Mouse (Mus musculus) erythroblast, adult 5-6 weeks (primary cell): ENCODE data around the gene Ssbp3. TPM values are rescaled to one million over a fixed set of nuclear protein-coding genes. Genes with fewer than 3 reads are reported as not detected.
A peak's percentile ranks its signal among the peaks of the same experiment; 100 is the strongest.

ENCODE experiments used
- ATAC-seq: replicated peaks from 2 replicates; pipeline ENCODE4 v1.8.0; 2016; ENCODE audit warnings: moderate number of reproducible peaks, mild to moderate bottlenecking, moderate TSS enrichment, inconsistent platforms; ENCODE audit not compliant: poor library complexity, low FRiP score, severe bottlenecking
- total RNA-seq, 2 experiments: library from RNA; stranded (forward) in 1 of 2; stranded (reverse) in 1 of 2; fragments of 150-400 nt in 1 of 2; fragments of 200-764, 138-1000 nt in 1 of 2; gene quantifications; 2 replicates each; pipeline versions ENCODE4 v1.2.3 to v1.2.4; 2015 to 2017; ENCODE audit warnings: low replicate concordance in 2 of 2

Ssbp3 gene
- total RNA-seq, 2 experiments from 2014 or later, result 49.8 to 55.9 TPM

DNA sequence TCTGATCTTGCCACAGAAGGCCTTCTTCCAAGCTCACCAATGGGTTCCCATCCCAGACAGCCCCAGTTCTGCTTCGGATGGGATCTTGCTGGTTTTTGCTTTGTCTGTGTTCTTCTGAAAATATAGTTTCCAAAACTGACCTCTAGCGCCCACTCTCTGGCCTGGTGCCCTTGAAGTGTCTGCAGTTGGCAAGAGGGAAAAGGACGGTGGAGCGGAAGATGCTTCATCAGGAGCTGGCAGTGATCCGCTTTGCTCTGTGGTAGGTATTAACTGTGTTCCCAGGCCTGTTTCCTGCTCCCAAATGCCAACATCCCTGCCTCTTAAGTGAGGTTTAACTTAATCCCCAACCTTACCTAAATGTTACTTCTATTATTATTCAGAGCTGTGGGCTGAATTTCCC is 43.3 kb downstream of the Ssbp3 start:
- no peak for ATAC-seq

DNA sequence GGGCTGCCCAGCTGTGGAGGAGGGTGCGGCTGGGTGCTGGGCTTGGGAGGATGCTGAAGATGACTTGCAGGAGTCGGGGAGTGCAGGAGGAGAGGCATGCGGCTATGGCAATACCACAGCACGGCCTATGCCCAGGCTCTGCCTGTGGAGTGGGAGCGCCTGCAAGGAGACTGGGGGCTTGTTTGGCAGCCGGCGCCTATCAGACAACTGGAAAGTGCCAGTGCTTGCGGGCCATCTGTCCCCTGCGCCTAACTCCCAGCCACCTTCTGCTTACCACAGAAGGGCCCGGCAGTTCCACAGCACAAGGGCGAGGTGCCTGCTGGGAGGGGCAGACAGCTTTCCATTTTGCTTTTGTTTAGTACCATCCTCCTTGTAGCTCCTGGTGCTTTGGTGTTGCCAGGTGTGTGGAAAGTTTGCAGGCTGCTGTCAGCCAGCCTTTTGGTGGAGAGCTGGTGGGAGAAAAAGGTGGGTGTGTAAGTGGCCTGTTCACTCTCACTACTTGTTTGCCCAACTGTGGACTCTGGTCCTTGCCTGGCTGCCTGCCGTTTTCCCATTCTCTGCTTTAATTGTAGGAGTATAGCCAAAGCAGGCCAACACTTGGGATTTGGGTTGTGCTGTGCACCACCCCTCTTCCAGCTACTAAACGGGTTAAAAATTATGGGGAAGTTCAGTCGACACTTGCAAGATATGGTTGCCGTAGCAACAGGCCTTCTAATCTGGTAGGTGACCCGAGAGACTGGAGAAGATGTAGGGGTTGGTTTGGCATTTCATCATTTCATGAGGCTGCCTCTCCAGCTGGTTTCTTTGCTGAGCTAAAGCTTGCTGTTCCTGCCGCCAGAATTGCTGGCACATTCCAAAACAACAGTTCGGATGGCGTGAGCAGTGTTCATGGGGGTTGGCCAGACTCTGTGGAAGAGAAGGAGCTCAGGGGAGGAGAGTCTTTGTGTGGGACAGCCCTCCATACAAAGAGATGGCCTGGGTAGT is 45.5 kb downstream of the Ssbp3 start:
- ATAC-seq, result peak; percentile 71

DNA sequence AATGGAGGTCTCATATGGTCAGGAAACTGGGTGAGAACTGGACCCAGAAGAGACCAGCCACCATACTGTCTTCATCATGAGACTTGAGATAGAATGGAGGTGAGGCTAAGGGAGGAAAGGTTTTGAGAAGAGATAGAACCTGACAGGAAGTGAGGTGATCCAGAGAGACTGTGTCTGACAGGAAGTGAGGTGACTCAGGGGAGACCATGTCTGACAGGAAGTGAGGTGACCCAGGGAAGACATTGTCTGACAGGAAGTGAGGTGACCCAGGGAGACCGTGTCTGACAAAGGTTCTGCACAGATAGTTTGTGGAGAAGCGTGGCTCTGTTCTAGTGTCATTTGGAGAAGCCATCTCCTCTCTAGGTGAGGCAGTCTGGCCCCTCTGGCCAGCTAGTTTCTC is 47.6 kb downstream of the Ssbp3 start:
- no peak for ATAC-seq

DNA sequence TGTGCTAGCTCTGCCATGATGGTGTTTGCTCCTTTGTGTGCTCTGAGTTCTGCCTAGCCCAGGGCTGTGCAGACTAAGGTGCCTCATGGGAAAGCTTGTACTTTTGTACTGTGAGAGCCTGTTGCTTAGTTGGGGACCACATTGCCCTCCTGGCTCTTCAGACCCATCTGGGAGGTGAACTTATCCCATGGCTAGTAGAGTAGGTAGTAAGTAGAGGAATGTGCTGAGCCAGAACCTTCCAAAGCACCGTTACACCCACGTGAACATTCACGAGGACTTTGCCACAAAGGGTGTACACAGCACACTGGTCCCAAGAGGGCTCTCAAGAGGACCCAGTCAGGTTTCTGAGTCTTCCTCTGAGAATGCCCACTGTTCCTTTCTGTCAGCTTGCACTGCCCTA is 48.1 kb downstream of the Ssbp3 start:
- ATAC-seq, result no peak

DNA sequence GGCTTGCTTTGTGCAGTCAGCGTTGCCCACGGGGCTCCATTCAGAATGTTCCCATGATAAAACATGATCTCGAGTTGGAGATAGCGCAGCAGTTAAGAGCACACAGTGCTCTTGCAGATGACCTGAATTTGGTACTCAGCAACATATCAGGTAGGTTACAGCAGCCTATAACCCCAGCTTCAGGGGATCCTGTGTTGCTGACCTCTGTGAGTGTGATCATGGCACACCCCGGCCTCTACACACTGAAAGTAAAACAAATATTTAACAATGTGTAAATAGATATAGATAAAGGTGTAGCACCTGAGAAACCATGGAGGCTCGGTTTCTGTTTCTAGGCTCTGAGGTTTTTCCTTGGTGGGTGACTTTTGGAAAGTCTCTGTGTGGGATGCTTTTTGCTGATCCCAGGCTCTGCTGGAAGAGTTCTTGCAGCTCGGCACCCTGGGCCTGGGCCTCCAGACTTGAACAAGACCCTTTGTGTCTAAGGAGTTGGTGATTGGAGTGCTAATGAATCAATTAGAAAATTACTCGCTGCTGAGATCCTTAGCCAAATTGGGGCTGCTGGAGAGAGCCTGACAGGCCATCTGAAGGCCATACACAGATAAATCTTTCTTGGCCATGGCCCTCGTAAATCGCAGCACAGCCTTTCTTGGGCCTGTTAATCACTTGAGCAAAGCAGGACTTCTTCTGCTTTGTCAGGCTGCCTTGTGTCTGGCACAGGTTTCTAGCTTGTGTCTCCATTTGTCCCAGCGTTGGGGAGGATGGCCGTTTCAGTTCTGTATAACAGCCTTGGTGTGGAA is 49.2 kb downstream of the Ssbp3 start:
- no peak for ATAC-seq

DNA sequence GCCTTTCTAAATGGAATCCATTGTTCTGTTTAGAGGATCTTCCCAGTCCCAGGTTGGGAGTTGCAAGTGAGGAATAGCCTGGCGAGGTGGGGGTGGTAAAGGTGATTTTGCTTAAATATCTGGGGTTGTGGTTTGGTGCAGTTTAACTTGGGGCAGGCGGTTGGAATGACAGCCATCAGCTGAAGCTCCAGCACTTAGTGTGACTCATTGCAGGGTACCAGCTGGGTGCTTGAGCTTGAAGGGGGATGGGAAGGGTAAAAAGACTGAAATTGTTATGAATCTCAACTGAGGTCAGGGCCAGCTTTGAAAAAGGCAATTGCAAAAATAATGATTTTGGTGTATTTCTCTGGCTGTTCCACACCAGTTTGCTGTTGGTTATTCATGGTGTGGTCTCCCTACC is 50.0 kb downstream of the Ssbp3 start:
- no peak for ATAC-seq

DNA sequence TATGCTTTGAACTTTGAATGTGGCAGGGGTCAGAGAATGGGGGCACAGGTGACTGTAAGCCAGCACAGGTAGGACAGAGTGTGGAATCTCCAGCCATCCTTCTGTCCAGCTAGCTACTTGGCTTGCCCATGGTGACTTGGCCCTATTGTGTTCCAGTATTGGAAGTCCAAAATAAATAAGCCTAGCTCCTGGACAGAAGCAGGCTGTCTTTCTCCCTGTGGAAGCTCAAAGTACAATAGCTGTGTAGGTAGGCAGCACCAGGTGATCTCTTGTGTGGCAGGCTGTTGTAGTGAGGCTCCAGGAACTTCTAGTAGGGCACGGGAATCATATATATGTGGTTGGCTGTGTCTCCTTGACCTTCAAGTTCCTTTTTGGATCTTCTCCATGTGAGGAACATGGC is 50.8 kb downstream of the Ssbp3 start:
- ATAC-seq, result no peak

DNA sequence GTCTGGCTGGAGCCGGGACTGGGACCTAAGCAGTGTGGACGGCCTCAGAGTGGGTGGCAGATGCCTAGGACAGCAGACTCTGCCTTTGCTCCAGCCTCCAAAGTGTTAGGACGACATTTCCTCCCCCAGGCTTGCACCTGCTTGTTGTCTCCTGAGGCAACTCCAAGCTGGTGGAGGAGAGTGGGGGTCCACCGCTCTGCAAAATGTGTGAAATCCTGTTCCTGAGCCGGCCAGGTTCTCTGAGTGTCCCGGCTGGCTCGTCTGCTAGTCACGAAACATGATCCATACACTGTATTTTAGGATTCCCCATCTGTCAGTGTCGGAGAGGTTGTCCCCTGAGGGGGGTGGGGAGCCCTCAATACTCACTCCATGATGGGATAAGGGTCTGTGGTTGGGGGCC is 53.9 kb downstream of the Ssbp3 start:
- ATAC-seq, result no peak

DNA sequence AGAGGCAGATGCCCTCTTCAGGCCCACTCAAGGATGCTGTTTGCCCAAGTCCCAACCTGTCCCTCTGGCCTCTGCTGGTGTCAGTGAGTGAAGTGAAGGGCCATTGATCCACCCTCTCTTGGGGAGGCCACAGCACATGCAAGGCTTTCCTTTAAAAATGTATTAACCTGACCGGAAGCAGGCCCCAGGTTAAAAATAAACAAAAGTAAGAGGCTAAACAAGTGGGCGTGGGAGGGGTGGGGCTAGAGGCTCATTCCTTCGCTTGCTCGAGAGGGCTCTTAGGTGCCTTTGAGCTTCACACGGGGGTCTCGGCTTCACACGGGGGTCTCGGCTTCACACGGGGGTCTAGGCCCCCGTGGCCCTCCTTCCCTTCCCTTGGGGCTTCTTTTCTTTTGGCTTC is 54.5 kb downstream of the Ssbp3 start:
- no peak for ATAC-seq

DNA sequence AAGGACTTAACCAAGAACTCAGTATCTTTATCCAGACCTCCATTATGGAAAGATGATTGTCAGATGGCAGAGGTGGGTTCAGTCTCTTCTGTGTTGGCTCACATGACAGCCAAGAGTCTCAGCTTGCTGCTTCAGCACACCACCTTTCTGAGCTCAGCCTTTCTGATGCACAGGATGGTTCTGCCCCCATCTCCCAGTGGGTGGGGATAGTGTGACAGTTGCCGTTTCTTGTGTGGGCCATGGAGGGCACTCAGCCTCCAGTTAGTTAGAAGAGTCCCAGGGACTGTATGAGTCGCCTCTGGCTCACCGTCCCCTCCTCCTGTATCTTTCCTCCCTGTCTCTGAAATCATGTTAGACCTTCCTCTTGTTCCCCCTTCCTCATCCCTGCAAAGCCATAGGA is 55.9 kb downstream of the Ssbp3 start:
- ATAC-seq, result no peak

DNA sequence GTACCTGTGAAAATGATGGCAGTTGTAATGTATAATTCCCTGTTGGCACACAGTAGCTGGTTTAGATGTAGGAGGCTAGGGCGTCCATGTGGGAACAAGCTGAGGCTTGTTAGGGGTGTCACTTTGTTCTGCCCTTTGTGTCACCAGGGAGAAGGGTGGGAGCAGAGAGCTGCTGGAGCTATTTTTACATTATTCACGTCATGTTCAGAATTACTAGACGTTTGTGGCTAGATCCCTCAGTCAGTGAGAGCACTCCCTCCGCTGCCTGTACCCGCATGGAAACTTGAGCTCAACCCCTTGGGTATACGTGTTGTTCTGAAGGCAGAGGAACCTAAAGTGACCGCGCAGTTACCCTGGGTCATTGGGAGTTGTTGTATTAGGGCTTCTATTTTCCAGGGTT is 58.4 kb downstream of the Ssbp3 start:
- no peak for ATAC-seq

DNA sequence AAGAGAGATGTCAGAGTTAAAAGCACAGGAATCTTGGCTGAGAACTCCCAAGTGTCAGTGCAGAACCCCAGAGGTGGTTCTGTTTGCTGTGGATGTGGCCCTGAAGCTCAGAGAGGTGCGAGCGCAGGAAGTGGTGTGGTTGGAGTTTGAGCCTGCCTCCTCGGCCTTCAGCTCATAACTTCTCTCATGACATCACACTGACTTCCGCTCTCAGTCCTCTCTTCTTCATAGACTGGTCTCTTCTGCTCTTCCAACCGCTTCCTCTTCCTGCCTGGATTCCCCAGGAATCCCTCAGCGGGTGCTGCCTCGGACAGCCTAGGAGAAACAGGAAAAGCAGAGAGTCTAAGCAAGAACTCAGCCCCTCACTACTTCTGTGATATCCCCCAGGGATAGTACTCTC is 60.3 kb downstream of the Ssbp3 start:
- no peak for ATAC-seq

DNA sequence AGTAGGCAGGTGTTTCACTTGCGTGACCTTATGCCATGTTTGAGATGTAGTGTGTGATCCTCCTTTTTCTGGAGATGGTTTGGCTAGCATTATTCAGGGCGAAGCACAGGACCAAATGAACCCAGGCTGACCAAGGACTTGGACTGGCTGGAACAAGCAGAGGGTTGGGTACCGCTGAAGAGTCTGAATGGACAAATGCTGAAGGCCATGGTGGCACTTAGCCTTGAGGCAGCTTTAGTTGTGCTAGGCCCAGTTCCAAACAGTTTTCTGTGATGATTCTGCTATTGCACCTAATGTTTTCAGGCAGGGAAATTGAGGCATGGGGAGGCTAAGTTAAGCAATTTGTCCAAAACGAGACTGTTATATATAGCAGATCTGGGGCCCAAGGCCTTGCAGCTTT is 61.6 kb downstream of the Ssbp3 start:
- ATAC-seq, result no peak

DNA sequence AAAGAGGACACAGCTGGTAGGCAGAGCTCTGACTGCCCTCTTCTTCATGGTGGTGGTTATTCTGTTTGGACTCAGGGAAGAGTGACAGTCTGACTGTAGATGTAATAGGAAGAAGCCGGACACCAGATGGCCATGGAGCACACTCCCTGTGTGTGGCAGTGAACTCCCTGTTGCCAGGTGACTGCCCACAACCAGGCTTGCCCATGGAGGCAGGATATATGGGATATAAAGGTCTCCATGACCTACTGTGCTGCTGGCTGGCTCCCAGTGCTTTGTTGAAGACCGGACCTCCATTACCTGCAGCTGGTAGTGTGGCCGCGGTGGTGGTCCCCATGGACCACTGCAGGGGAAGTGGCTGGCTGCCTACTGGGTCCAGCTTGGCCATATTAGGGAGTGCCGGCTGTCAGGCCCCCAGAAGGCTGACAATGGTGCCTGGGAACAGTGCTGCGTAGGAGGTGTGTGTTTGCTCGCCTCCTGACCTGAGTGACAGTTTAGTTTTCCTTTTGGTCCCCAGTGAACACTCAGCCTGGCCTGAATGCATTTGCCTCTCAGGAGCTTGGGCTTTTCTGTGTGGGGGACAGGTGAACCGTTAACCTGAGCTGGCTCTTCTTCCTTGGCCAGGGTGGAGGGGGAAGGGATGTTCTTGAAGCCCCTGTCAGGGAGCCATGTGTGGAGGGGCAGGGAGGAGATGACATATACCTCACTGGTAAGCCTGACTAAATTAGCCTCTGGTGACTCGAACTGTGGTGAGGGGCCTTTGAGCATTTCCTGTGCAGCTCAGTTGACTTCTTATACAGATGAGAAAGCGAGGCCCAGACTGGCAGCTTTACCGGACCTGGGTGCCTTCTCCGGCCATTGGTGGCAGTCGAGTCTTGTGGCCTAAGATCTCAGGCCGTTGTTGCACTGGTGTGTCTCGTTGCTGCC is 62.2 kb downstream of the Ssbp3 start:
- ATAC-seq, result no peak

DNA sequence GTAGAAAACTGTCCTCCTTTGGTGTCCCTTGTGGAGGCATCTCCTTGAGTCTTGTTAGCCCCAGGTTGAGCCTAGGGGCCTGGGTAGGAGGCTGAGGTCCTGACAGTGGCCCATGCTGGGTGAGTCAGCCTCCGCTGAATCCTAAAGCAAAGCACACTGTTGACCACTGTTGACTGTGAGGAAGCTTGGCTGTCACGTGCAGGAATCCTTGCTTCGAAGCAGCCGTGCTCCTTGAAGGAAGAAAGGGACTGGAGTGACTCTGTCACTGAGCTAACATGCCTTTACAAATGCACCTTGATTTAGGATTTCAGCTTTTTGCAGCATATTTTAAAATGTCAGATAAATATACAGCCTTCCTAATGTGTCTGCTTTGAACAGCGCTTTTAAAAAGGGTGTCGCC is 64.8 kb downstream of the Ssbp3 start:
- ATAC-seq, result no peak

DNA sequence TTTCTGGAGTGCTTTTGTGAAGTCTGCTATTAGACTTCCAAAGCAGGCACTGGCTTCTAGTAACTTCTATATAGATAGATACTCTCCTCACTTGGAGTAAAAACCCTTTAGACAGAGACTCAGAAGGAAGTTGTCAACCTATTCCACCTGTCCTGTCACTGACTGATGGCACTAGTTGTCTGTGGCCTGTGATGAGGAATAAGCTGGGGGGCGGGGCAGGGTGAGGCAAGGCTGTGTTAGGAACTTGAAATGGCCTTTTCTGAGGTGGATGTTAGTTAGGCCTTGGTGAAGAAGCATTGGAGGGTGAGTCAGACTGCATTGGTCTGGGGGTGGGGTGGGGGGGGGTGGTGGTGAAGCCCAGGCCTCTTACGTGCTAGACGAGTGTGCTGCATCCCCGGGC is 65.4 kb downstream of the Ssbp3 start:
- ATAC-seq, result no peak

DNA sequence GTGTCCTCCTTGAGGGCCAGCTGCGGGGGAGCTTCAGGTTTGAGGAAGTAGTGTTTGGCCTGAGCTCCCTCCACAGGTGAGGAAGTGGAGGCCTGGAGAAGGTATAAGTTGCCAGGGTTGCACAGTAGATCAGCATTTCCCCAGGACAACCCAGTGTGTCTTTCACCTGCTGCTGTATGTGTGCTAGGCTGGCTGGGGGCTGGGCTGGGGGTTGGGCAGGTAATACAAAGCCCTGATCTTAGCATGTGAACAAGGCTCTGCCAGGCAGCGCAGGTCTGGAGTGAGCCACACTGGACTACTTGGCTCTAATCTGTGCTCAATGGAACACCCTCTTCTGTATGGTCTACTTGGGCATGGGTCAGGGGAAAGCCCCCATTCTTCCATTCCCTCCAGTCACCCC is 66.1 kb downstream of the Ssbp3 start:
- no peak for ATAC-seq

DNA sequence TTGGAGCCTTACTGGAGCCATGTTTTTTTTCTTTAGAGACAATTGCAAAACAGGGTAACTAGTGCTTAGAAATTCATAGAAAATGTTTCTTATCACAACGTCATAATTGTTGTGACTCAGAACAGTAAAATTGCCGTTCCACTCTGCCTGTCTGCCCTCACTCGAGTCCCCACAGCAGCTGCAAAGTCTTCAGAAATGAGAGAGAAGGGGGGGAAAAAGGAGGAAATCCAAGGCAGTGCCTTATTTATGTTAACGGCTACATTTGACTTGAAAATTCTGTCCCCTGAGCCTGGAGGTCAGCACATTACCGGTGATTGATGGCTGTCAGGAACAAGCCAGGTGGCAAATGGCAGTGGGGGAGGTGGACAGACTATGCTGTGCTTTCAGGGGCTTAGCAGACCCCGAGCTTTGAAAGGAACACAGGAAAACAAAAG is 66.7 kb downstream of the Ssbp3 start:
- no peak for ATAC-seq

DNA sequence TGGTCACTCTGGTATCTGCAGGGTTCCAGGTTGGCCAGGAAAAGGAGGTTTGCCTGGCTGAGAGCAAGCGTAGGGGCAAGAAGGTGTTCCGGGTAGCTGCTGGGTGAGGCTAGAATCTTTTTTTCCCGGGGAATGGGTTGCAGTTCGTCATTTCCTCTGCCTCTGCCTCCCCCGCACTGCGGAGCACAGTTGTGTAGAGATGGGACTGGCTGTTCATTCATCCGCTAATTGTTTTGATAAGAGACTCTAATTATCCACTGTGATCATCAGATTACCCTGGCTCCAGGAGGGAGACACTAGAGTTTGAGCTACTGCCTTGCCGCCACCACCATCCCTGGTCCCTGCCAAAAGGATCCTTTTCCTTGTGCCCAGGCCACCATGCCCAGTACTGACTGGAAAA is 67.9 kb downstream of the Ssbp3 start:
- no peak for ATAC-seq

DNA sequence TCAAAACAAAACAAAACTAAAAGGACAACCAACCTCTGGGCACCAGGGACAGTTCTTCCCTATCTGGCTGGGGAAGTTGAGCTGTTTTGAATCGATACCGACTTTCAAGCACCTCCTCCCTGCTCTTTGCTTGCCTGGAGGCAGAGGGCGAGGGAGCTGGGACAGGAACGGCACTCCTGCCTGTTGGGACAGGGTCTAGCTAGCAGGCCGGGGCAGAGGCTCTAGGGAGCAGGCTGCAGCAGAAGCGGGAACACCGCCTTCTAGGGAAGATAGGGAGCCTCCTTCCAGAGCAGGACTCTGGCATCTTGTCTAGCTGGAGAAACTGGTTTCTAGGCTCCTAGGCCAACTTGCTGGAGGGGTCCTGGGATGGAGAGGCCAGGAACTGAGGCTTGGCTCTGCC is 70.2 kb downstream of the Ssbp3 start:
- no peak for ATAC-seq
